Mouse (Mus musculus) lung, adult 2 months (tissue): ENCODE data around the gene Prtg.

Source experiments
- CTCF ChIP-seq: fragments of 200-500 bp; IDR thresholded peaks from 2 replicates; pipeline ENCODE4 v1.5.1; 2011; ENCODE audit warnings: mild to moderate bottlenecking, low read length, control low read depth; ENCODE audit not compliant: insufficient read depth
- POLR2A ChIP-seq: fragments of 200-500 bp; IDR thresholded peaks from 2 replicates; pipeline ENCODE4 v1.6.1; 2011; ENCODE audit warnings: low read depth, mild to moderate bottlenecking, control low read depth, low read length, borderline replicate concordance; ENCODE audit errors: extremely low read depth

- no peak for TF ChIP-seq CTCF
- no peak for TF ChIP-seq POLR2A
Observed at GRCm38 (mm10) chr9:72868774-72869173, 62.1 kb downstream of the Prtg start.
